Mouse (Mus musculus) heart, adult 2 months (tissue): ENCODE results near the gene Srd5a1. TPM values are rescaled to one million over a fixed set of nuclear protein-coding genes. Genes with fewer than 3 reads are reported as not detected.

Experiments
- DNase-seq, 2 experiments: peaks; one replicate each; pipeline ENCODE4 v3.0.0; 2021
- H3K27ac ChIP-seq: fragments of 200-600 bp; 2 replicates; pipeline ENCODE4 v1.8.1; 2022
- H3K27me3 ChIP-seq: fragments of 200-500 bp; 2 replicates; pipeline ENCODE4 v1.6.1; 2012; ENCODE audit warnings: mild to moderate bottlenecking, low read length, inconsistent platforms, mixed read lengths; ENCODE audit not compliant: control insufficient read depth, insufficient read depth
- H3K36me3 ChIP-seq: fragments of 200-500 bp; 2 replicates; pipeline ENCODE4 v1.6.1; 2012; ENCODE audit warnings: low read length, inconsistent platforms; ENCODE audit not compliant: control insufficient read depth, insufficient read depth
- H3K4me1 ChIP-seq: fragments of 200-500 bp; 2 replicates; pipeline ENCODE4 v1.6.1; 2011; ENCODE audit warnings: low read length; ENCODE audit not compliant: control insufficient read depth, insufficient read depth
- H3K4me3 ChIP-seq: fragments of 200-600 bp; 2 replicates; pipeline ENCODE4 v1.8.1; 2022
- H3K79me2 ChIP-seq: fragments of 200-500 bp; replicated peaks from 2 replicates; pipeline ENCODE4 v1.6.1; 2012; ENCODE audit warnings: mild to moderate bottlenecking, inconsistent platforms, low read length, moderate library complexity, mixed read lengths; ENCODE audit not compliant: control insufficient read depth, insufficient read depth
- H3K9ac ChIP-seq: fragments of 200-500 bp; 2 replicates; pipeline ENCODE4 v1.6.1; 2012; ENCODE audit warnings: low read depth, mild to moderate bottlenecking, control low read depth, inconsistent platforms, low read length, mixed read lengths
- CTCF ChIP-seq: fragments of 200-600 bp; IDR thresholded peaks from 2 replicates; pipeline ENCODE4 v1.8.1; 2022; ENCODE audit warnings: antibody characterized with exemption, mild to moderate bottlenecking, moderate library complexity
- EP300 ChIP-seq: fragments of 200-500 bp; IDR thresholded peaks from 2 replicates; pipeline ENCODE4 v1.6.1; 2011; ENCODE audit warnings: low read depth, low read length, control low read depth; ENCODE audit not compliant: insufficient read depth
- POLR2A ChIP-seq: fragments of 200-500 bp; IDR thresholded peaks from 2 replicates; pipeline ENCODE4 v1.6.1; 2011; ENCODE audit warnings: mild to moderate bottlenecking, low read depth, low read length, control low read depth; ENCODE audit not compliant: insufficient read depth
- WGBS: fragments of 180-500 bp; shearing (Covaris S2); methylation state at CpG from one replicate; pipeline ENCODE4 v1.1.7; 2018; 5-methylcytosine and 5-hydroxymethylcytosine counted together
- intact Hi-C: fragments of 180-260 bp; cut with DNase I; formaldehyde crosslinking; loops from one replicate; pipeline ENCODE4 v1.15.1; 2025
- long read RNA-seq: library from polyadenylated mRNA; stranded (forward); transcript quantifications from one replicate; pipeline ENCODE4 v2.0.0, GENCODE M21; 2021
- polyA plus RNA-seq: library from polyadenylated mRNA; depleted of rRNA; stranded (reverse); fragments of >200 nt; gene quantifications from 2 replicates; pipeline ENCODE4 v1.2.3, GENCODE M21; 2012; rRNA removed
- total RNA-seq, 2 experiments: library from RNA; stranded (reverse); gene quantifications; 2 replicates each; pipeline ENCODE4 v1.2.3; 2021

Gene Srd5a1
- total RNA-seq (under 1 TPM; 0.64 to 0.65 TPM), polyA plus RNA-seq (1.2 and 1.3 TPM in 2 replicates)
- long read RNA-seq, partial matches to known transcripts, result 0 of 1 reads
- long read RNA-seq, other reads (novel, unspliced or antisense), result 0 of 1 reads

- intact Hi-C loops, result loop anchor here (2.0 to 10.0 kb wide), 4 partner anchors 54 to 1027 kb away; partner anchors contain the start of genes Fastkd3 and Mtrr
- WGBS, result under 1% methylated on average over 69 of the region's 69 CpGs
- TF ChIP-seq EP300 (no peak; the same call in 1 of the 2 replicates), POLR2A (peak; percentile 62)
- H3K4me1 ChIP-seq, result no peaks in the 10 kb centered on the region; the same call in 1 of the 2 replicates
- H3K36me3 ChIP-seq, result no peaks in the 10 kb centered on the region
- H3K79me2 ChIP-seq, result peaks cover 2% of the 10 kb centered on the region; the same call in 1 of the 2 replicates
- H3K27ac ChIP-seq, result peak within 1 kb of the TSS; percentile 97
- no peaks in the 10 kb centered on the region for H3K27me3 ChIP-seq
- H3K4me3 ChIP-seq, result peak within 1 kb of the TSS; percentile 92
- peak within 1 kb of the TSS; percentile 91 for H3K9ac ChIP-seq
- DNase-seq, result peak; percentile 99 to 100
Measured at GRCm38 (mm10) chr13:69611398-69612174, at the start of gene Srd5a1. Gene Srd5a1, minus strand, starts transcription at chr13:69611442.

GRCm38 (mm10) chr13:69654508-69654907 lies 43.3 kb upstream of the Srd5a1 start:
- peak in 1 of 2 experiments; percentile 0 for DNase-seq
- Histone ChIP-seq H3K4me1 (no peaks in the 10 kb centered on the region), H3K9ac (no peak overlapping the region), H3K4me3 (no peak overlapping the region), H3K79me2 (no peaks in the 10 kb centered on the region), H3K36me3 (no peaks in the 10 kb centered on the region), H3K27me3 (no peaks in the 10 kb centered on the region), H3K27ac (no peak overlapping the region)
- intact Hi-C loops, result loop anchor here (10.0 kb wide), 1 partner anchor 270 kb away; no protein-coding TSS in a partner anchor
- TF ChIP-seq EP300 (no peak), POLR2A (no peak), CTCF (no peak)
- WGBS, result 58% methylated on average over 3 of the region's 3 CpGs

GRCm38 (mm10) chr13:69646481-69646880 lies 35.2 kb upstream of the Srd5a1 start:
- no peaks in the 10 kb centered on the region for H3K79me2 ChIP-seq
- no peaks in the 10 kb centered on the region for H3K27me3 ChIP-seq
- no peak for DNase-seq
- H3K9ac ChIP-seq, result no peak overlapping the region
- no peak overlapping the region for H3K27ac ChIP-seq
- intact Hi-C loops, result no loop called here
- TF ChIP-seq CTCF, result no peak
- TF ChIP-seq EP300, result no peak
- TF ChIP-seq POLR2A, result no peak
- H3K4me3 ChIP-seq, result no peak overlapping the region
- no peaks in the 10 kb centered on the region for H3K36me3 ChIP-seq
- no peaks in the 10 kb centered on the region for H3K4me1 ChIP-seq
- whole genome bisulfite sequencing, result 73% methylated on average over 9 of the region's 9 CpGs

GRCm38 (mm10) chr13:69645694-69646423 lies 34.6 kb upstream of the Srd5a1 start:
- DNase-seq, result no peak
- H3K36me3 ChIP-seq, result no peaks in the 10 kb centered on the region
- no peaks in the 10 kb centered on the region for H3K79me2 ChIP-seq
- no peaks in the 10 kb centered on the region for H3K4me1 ChIP-seq
- H3K27ac ChIP-seq, result no peak overlapping the region
- 65% methylated on average over 13 of the region's 13 CpGs for WGBS
- TF ChIP-seq EP300 (no peak), POLR2A (no peak), CTCF (no peak)
- no peaks in the 10 kb centered on the region for H3K27me3 ChIP-seq
- intact Hi-C loops, result no loop called here
- no peak overlapping the region for H3K4me3 ChIP-seq
- no peak overlapping the region for H3K9ac ChIP-seq

- Histone ChIP-seq H3K9ac (no peak overlapping the region), H3K27ac (no peak overlapping the region), H3K36me3 (no peaks in the 10 kb centered on the region), H3K27me3 (no peaks in the 10 kb centered on the region), H3K4me1 (no peaks in the 10 kb centered on the region), H3K79me2 (no peaks in the 10 kb centered on the region), H3K4me3 (no peak overlapping the region)
- no peak for DNase-seq
- 79% methylated on average over 13 of the region's 13 CpGs for WGBS
- intact Hi-C loops, result no loop called here
- no peak for TF ChIP-seq EP300
Measured at GRCm38 (mm10) chr13:69644427-69645166, 33.4 kb upstream of the Srd5a1 start.
